Mouse (Mus musculus): Measurements from ENCODE around the gene Intu. TPM values are rescaled to one million over a fixed set of nuclear protein-coding genes. Genes with fewer than 3 reads are reported as not detected.

The Intu gene
- polyA plus RNA-seq, 1 experiment from 2014 or later, result 10.0 TPM

DNA sequence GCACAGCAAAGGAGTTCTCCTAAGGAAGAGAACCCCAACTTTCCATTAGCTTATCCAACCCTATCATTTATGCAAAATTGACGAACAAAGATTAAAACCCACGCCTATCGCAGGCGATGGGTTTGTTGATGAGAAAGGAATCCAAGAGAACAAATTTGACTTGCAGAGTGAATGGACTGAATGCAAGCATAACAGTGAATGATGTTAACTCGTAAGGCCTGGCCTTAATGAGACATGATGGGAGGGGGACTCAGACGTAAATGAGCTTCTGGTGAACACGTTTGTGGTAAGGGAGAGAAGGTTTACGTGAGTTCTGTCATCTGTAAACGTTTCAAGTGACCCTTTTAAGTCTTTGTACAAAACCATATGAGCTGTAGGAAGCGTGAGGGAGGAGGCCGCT lies 1.2 kb downstream of the Intu start:
- Histone ChIP-seq H3K36me3 (ENCODE audit: control insufficient read depth, insufficient read depth, low read length) (no peaks in the 10 kb centered on the region), H3K4me2 (ENCODE audit: low read depth, low read length, severe bottlenecking) (peak overlapping the region; percentile 76), H3K27me3 (ENCODE audit: control insufficient read depth, insufficient read depth, low read length) (peaks cover 2% of the 10 kb centered on the region), H3K9ac (ENCODE audit: low read length) (no peak overlapping the region; the same call in 1 of the 2 replicates), H3K4me1 (replicated peaks; ENCODE audit: control insufficient read depth, insufficient read depth, low read length) (peaks cover 3% of the 10 kb centered on the region; the same call in 1 of the 2 replicates), H3K9me3 (ENCODE audit: control insufficient read depth, low read length) (no peaks in the 10 kb centered on the region), H3K27ac (ENCODE audit: low read depth, low read length) (no peak overlapping the region), H3K4me3 (ENCODE audit: low read depth, low read length) (peak overlapping the region; percentile 43)
- DNase-seq (ENCODE audit: low spot score) (no peak), ATAC-seq (replicated peaks; ENCODE audit: low FRiP score) (no peak)
- WGBS, result 2% methylated on average over 11 of the region's 11 CpGs

DNA sequence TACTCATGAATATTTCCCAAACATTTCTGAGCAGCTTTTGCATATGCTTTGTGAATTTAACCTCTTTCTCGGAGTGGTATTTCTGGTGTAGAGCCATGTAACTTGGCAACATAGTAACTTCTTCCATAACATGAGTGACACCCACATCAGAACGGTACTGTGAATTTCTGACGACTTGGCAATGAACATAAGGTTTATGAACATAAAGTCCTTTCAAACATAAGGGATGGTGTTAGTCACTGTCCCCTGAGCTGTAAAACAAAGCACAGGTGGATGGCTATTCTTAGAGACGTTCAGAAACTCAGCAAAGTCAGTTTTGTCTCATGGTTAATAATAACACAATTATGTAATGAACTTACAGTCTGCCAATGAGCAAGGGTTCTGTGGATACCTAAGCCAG lies 3.1 kb downstream of the Intu start:
- Histone ChIP-seq H3K36me3 (ENCODE audit: control insufficient read depth, insufficient read depth, low read length) (no peaks in the 10 kb centered on the region), H3K27ac (ENCODE audit: low read depth, low read length) (no peak overlapping the region), H3K27me3 (ENCODE audit: control insufficient read depth, insufficient read depth, low read length) (no peaks in the 10 kb centered on the region; the same call in 1 of the 2 replicates), H3K9ac (ENCODE audit: low read length) (no peak overlapping the region), H3K4me1 (replicated peaks; ENCODE audit: control insufficient read depth, insufficient read depth, low read length) (peaks cover 3% of the 10 kb centered on the region; the same call in 1 of the 2 replicates), H3K4me2 (ENCODE audit: low read depth, low read length, severe bottlenecking) (no peak overlapping the region), H3K4me3 (ENCODE audit: low read depth, low read length) (no peak overlapping the region), H3K9me3 (ENCODE audit: control insufficient read depth, low read length) (no peaks in the 10 kb centered on the region)
- DNase-seq (ENCODE audit: low spot score) (no peak), ATAC-seq (replicated peaks; ENCODE audit: low FRiP score) (no peak)
- WGBS, result 77% methylated on average over 4 of the region's 4 CpGs

DNA sequence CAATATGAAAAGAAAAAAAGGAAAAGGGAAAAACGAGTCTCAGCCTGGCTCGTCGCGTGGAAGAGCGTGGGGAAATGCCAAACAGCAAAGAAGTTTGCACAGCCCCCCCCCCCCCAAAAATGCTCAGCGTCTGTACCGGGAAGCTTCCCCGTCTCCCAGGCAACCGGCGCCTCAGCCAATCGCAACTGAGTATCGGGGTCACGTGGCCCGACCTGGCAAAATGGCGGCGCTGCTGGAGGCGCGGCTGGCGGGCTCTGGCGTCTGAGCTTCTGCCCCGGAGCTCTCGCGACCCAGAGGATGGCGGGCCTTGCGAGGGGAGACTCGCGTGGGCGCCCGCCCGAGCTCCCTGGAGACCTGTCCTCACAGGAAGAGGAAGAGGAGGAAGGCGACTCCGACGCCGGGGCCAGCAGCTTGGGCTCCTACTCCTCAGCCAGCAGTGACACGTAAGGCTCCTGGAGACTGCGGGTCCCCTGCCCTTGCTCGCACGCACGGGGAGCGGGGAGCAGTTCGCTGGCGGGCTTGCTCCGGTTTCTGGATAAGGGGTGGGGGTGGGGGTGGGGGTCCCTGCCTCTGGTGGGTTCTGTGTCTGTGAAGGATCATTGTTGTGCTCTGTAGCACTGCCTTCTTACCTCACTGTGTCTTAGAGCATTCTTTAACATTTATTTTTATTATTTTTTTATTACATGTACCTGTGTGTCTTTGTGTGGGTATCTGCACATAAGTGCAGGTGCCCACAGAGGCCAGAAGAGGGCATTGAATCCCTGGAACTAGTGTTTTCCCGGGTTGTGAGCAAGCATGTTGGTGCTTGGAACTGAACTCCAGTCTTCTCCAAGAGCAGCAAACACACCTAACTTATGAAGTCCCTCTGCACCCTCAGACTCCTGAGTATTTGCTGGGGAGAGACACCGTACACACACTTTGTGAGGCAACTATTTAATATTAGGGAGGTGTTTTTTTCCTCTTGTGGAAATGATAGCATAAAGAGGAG lies 9.8 kb downstream of the Intu start:
- no peak overlapping the region for H3K27ac ChIP-seq (ENCODE audit: low read depth, low read length)
- WGBS, result 4% methylated on average over 42 of the region's 45 CpGs
- peak; percentile 96 for DNase-seq (ENCODE audit: low spot score)

DNA sequence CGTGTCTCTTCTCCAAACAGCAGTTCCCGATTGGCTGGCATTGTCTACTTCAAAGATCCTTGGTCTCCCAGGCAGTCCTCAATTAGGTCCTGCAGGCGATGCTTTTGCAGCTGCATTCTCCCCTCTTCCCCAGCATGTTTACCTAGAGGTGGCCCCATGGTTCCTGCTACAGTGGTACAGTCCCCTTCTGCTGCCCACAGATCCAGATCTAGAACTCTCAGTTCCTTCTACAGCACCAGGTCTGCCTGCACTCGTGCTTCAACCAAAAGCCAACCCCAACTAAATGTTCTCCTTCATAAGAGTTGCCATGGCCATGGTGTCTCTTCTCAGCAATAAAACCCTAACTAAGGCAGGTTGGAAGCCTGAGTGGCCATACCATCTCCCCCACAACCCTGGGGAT lies 15.5 kb downstream of the Intu start:
- no peaks in the 10 kb centered on the region for H3K27me3 ChIP-seq (ENCODE audit: control insufficient read depth, insufficient read depth, low read length)
- no peak overlapping the region for H3K9ac ChIP-seq (ENCODE audit: low read length)
- no peak overlapping the region for H3K4me2 ChIP-seq (ENCODE audit: low read depth, low read length, severe bottlenecking)
- no peak for DNase-seq (ENCODE audit: low spot score)
- no peaks in the 10 kb centered on the region for H3K9me3 ChIP-seq (ENCODE audit: control insufficient read depth, low read length)
- no peak overlapping the region for H3K27ac ChIP-seq (ENCODE audit: low read depth, low read length)
- ATAC-seq (replicated peaks; ENCODE audit: low FRiP score), result no peak
- no peak overlapping the region for H3K4me3 ChIP-seq (ENCODE audit: low read depth, low read length)
- H3K36me3 ChIP-seq (ENCODE audit: control insufficient read depth, insufficient read depth, low read length), result no peaks in the 10 kb centered on the region
- H3K4me1 ChIP-seq (replicated peaks; ENCODE audit: control insufficient read depth, insufficient read depth, low read length), result no peaks in the 10 kb centered on the region
- 93% methylated on average over 4 of the region's 4 CpGs for WGBS

More for the DNA sequence above, 9.8 kb downstream of the Intu start:
- peak overlapping the region; percentile 87 for H3K9ac ChIP-seq (ENCODE audit: low read length)
- no peaks in the 10 kb centered on the region for H3K9me3 ChIP-seq (ENCODE audit: control insufficient read depth, low read length)
- no peaks in the 10 kb centered on the region for H3K36me3 ChIP-seq (ENCODE audit: control insufficient read depth, insufficient read depth, low read length)
- ATAC-seq (replicated peaks; ENCODE audit: low FRiP score), result peak; percentile 96
- peak overlapping the region; percentile 89 for H3K4me3 ChIP-seq (ENCODE audit: low read depth, low read length)
- no peaks in the 10 kb centered on the region for H3K4me1 ChIP-seq (replicated peaks; ENCODE audit: control insufficient read depth, insufficient read depth, low read length)
- H3K4me2 ChIP-seq (ENCODE audit: low read depth, low read length, severe bottlenecking), result peak overlapping the region; percentile 71
- H3K27me3 ChIP-seq (ENCODE audit: control insufficient read depth, insufficient read depth, low read length), result no peaks in the 10 kb centered on the region

DNA sequence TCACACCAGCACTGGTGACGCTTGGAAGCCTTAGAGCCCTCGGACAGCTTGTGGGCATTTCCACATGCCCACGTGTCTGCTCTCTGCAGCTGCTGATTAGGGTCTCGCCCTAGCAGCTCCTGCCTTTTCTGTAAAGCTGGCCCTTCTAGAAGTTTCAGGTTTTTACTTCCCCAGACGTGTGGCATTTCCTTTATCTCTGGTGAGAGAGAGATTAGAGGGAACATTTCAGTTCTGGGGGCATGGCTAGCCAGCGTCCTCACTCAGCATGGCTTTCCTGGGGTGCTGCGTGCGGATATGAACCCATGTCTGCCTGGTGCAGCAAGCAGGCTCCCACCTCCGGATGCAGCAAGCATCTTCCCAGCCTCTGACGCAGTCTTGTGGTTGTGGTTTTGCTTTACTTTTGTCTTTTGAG lies 121.9 kb downstream of the Intu start:
- DNase-seq (ENCODE audit: low spot score), result no peak
- no peaks in the 10 kb centered on the region for H3K9me3 ChIP-seq (ENCODE audit: control insufficient read depth, low read length)
- no peak overlapping the region for H3K4me3 ChIP-seq (ENCODE audit: low read depth, low read length)
- no peaks in the 10 kb centered on the region for H3K4me1 ChIP-seq (replicated peaks; ENCODE audit: control insufficient read depth, insufficient read depth, low read length)
- WGBS, result 75% methylated on average over 10 of the region's 10 CpGs
- no peak overlapping the region for H3K9ac ChIP-seq (ENCODE audit: low read length)
- ATAC-seq (replicated peaks; ENCODE audit: low FRiP score), result no peak
- no peak overlapping the region for H3K27ac ChIP-seq (ENCODE audit: low read depth, low read length)
- no peaks in the 10 kb centered on the region; the same call in 1 of the 2 replicates for H3K36me3 ChIP-seq (ENCODE audit: control insufficient read depth, insufficient read depth, low read length)
- no peak overlapping the region for H3K4me2 ChIP-seq (ENCODE audit: low read depth, low read length, severe bottlenecking)
- H3K27me3 ChIP-seq (ENCODE audit: control insufficient read depth, insufficient read depth, low read length), result no peaks in the 10 kb centered on the region

DNA sequence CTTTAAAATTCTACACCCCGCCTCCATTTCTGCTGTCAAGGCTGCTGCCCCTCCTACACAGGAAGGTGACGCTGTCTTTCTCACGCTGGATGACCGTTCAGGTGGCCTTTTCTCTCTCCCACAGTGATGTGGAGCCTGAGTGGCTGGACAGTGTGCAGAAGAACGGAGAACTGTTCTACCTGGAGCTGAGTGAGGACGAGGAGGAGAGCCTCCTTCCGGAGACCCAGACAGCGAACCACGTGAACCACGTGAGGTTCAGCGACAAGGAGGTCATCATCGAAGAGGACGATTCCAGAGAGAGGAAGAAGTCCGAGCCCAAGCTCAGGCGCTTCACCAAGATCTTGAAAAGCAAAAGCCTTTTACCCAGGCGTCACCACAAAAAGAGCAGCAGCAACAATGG lies 122.5 kb downstream of the Intu start:
- Histone ChIP-seq H3K27ac (ENCODE audit: low read depth, low read length) (no peak overlapping the region), H3K4me1 (replicated peaks; ENCODE audit: control insufficient read depth, insufficient read depth, low read length) (no peaks in the 10 kb centered on the region), H3K4me2 (ENCODE audit: low read depth, low read length, severe bottlenecking) (no peak overlapping the region), H3K9me3 (ENCODE audit: control insufficient read depth, low read length) (no peaks in the 10 kb centered on the region), H3K27me3 (ENCODE audit: control insufficient read depth, insufficient read depth, low read length) (no peaks in the 10 kb centered on the region), H3K36me3 (ENCODE audit: control insufficient read depth, insufficient read depth, low read length) (no peaks in the 10 kb centered on the region; the same call in 1 of the 2 replicates), H3K4me3 (ENCODE audit: low read depth, low read length) (no peak overlapping the region), H3K9ac (ENCODE audit: low read length) (no peak overlapping the region)
- DNase-seq (ENCODE audit: low spot score), result no peak
- no peak for ATAC-seq (replicated peaks; ENCODE audit: low FRiP score)
- WGBS, result 93% methylated on average over 16 of the region's 16 CpGs

DNA sequence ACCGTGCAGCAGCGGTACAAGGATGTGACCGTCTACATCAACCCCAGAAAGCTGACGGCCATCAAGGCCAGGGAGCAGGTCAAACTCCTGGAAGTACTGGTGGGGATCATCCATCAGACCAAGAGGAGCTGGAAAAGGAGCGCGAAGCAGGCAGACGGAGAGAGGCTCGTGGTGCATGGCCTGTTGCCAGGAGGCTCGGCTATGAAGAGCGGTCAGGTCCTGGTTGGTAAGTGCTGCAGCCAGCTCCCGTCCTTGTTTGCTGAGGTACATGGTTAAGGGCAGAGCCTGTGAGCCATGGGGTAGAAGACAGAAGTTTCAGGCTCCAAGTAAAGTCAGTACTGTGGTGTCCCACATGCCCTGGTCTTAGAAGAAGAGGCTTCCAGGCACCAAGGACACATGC lies 122.9 kb downstream of the Intu start:
- Histone ChIP-seq H3K27me3 (ENCODE audit: control insufficient read depth, insufficient read depth, low read length) (no peaks in the 10 kb centered on the region), H3K4me2 (ENCODE audit: low read depth, low read length, severe bottlenecking) (no peak overlapping the region), H3K4me1 (replicated peaks; ENCODE audit: control insufficient read depth, insufficient read depth, low read length) (no peaks in the 10 kb centered on the region), H3K27ac (ENCODE audit: low read depth, low read length) (no peak overlapping the region), H3K9ac (ENCODE audit: low read length) (no peak overlapping the region), H3K9me3 (ENCODE audit: control insufficient read depth, low read length) (no peaks in the 10 kb centered on the region), H3K36me3 (ENCODE audit: control insufficient read depth, insufficient read depth, low read length) (no peaks in the 10 kb centered on the region; the same call in 1 of the 2 replicates), H3K4me3 (ENCODE audit: low read depth, low read length) (no peak overlapping the region)
- no peak for ATAC-seq (replicated peaks; ENCODE audit: low FRiP score)
- WGBS, result 93% methylated on average over 11 of the region's 11 CpGs
- DNase-seq (ENCODE audit: low spot score), result no peak

DNA sequence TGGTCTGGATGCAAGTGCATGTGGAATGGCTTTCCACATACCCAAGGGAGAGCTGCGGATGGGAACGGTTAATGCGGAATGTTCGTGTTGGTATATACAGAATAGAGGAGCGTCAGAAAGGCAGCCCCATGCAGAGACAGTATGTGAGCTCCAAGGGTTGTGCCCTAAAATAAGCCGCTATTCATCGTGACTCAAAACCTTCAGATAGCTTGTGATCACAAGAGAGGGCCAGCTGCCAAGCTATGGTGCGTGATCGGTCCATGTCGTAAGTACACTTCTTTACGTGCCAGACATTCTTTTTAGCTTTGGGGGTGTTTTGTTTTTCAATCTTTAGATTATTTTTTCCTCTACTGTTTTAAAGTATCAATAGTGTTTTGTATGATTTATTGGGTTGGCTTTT lies 124.5 kb downstream of the Intu start:
- Histone ChIP-seq H3K36me3 (ENCODE audit: control insufficient read depth, insufficient read depth, low read length) (no peaks in the 10 kb centered on the region; the same call in 1 of the 2 replicates), H3K4me1 (replicated peaks; ENCODE audit: control insufficient read depth, insufficient read depth, low read length) (no peaks in the 10 kb centered on the region), H3K4me2 (ENCODE audit: low read depth, low read length, severe bottlenecking) (no peak overlapping the region), H3K4me3 (ENCODE audit: low read depth, low read length) (no peak overlapping the region), H3K9me3 (ENCODE audit: control insufficient read depth, low read length) (no peaks in the 10 kb centered on the region), H3K27me3 (ENCODE audit: control insufficient read depth, insufficient read depth, low read length) (no peaks in the 10 kb centered on the region), H3K27ac (ENCODE audit: low read depth, low read length) (no peak overlapping the region), H3K9ac (ENCODE audit: low read length) (no peak overlapping the region)
- 94% methylated on average over 11 of the region's 11 CpGs for WGBS
- ATAC-seq (replicated peaks; ENCODE audit: low FRiP score) (no peak), DNase-seq (ENCODE audit: low spot score) (no peak)
